Mouse (Mus musculus) v-Abl transformed pro-B cells (cell line): ENCODE measurements around the gene Rps15.

ENCODE experiments used
- in situ Hi-C, 2 experiments: fragments of 400-800 bp; cut with MboI; formaldehyde crosslinking; loops; one replicate each; pipeline ENCODE4 v1.15.1; 2025; ENCODE audit not compliant: unreplicated experiment in 2 of 2

Gene Rps15

GRCm38 (mm10) chr10:80259861-80260641 is 32.2 kb upstream of the Rps15 start:
- in situ Hi-C loops, result loop anchor here in 1 of 2 experiments (25.0 kb wide), 1 partner anchor 298 kb away; the partner anchor contains the start of genes Grin3b and Wdr18

GRCm38 (mm10) chr10:80260642-80261584 is 31.3 kb upstream of the Rps15 start, which contains the start of the genes Gamt and Dazap1:
Gene Gamt, minus strand, starts transcription at chr10:80261012.
Gene Dazap1, plus strand, starts transcription at chr10:80261486.
- in situ Hi-C loops, result loop anchor here in 1 of 2 experiments (25.0 kb wide), 1 partner anchor 299 kb away; the partner anchor contains the start of genes Grin3b and Wdr18

GRCm38 (mm10) chr10:80261585-80261968 is 30.7 kb upstream of the Rps15 start:
- in situ Hi-C loops, result loop anchor here in 1 of 2 experiments (25.0 kb wide), 1 partner anchor 299 kb away; the partner anchor contains the start of genes Grin3b and Wdr18

DNA sequence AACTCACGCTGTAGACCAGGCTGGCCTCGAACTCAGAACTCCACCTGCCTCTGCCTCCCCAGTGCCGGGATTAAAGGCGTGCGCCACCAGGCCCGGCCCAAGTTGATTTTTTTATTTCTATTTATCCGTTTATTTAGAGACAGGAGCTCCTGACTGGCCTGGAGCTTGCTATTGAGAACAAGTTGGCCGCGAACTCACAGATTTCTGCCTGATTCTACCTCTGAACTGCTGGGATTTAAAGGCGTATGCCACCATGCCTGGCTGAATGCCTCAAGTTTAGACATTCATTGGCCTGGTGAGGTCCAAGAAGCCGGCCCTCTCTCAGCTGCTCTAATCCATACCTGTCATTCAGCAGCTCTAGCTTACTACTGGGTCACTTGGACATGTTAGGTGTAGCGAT is 30.1 kb upstream of the Rps15 start:
- in situ Hi-C loops, result loop anchor here in 1 of 2 experiments (25.0 kb wide), 1 partner anchor 300 kb away; the partner anchor contains the start of genes Grin3b and Wdr18

DNA sequence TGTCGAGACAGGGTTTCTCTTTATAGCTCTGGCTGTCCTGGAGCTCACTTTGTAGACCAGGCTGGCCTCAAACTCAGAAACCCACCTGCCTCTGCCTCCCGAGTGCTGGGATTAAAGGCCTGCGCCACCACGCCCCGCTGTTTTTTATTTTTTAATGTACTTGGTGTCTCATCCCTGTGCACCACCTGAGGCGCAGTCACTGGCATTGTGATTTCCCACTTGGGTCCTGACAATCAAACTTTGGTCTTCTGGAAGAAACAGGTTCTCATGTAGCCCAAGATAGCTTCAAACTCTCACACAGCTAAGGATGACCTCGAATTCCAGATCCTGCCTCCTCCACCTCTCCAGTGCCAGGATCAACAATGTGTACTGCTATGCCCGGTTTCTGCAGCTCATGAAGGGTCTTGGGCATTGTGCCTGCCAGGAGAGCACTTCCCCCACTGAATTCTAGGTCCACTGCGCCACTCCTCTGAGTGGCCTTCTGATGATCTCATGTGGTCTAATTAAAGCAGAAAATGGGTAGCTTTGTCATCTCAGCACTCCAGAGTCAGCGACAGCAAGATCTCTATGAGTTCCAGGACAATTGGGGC is 29.4 kb upstream of the Rps15 start:
- in situ Hi-C loops, result loop anchor here in 1 of 2 experiments (25.0 kb wide), 1 partner anchor 301 kb away; the partner anchor contains the start of genes Grin3b and Wdr18

DNA sequence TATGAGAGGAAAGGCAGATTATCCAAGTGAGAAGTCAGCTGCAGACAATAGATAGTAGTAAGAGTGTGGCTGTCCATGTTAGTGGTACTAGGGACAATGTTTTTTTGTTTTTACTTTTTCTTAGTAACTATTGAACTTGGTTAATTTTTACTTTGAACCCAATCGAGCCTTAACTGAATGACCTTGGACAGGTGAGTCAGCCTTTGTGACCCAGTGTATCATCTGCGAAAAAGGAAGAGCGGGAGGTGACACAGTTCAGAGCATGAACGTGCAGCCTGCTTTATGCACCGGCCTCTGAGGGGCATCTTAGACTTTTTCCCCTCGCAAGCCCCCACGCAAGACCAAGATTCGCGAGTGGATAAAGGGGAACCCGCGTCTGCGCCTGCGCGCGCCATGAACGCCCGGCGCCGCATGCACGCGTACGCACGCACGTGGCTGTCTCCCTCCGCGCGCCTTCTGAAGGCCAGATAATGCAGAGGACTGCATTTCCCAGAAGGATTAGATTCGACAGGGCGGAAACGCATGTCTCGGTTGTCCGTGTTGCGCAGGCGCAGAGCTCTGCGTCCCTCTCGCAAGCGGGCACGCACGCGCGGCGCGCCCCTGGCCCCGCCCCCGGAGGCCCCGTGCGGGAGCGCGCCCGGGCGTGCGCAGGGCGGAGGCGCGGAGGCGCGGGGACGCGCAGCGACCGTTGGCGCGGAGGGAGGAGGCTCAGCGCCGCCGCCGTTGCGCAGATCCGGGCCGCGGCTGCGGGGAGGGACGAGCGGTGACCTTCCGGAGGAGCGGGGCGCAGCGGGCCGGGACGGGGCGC is 27.7 kb upstream of the Rps15 start:
- in situ Hi-C loops, result loop anchor here in 1 of 2 experiments (5.0 to 25.0 kb wide), 2 partner anchors 58 to 302 kb away; partner anchors contain the start of genes 2310011J03Rik, Grin3b and Wdr18

DNA sequence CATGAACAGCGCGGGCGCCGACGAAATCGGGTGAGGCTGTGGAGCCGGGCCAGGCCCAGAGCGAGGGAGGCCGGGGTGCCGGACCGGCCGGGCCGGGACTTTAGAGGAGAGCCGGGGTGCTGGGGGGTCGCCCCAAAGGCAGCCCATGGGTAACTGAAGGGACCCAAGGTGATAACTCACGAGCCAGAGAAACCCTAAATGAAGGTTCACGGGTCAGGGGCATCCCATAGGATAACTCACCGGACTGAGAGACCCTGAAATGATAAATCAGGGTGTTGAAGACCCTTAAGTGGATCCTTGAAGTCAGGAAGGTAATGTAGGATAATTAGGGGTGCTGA is 27.1 kb upstream of the Rps15 start:
- in situ Hi-C loops, result loop anchor here in 1 of 2 experiments (5.0 to 25.0 kb wide), 2 partner anchors 57 to 303 kb away; partner anchors contain the start of genes 2310011J03Rik, Grin3b and Wdr18

DNA sequence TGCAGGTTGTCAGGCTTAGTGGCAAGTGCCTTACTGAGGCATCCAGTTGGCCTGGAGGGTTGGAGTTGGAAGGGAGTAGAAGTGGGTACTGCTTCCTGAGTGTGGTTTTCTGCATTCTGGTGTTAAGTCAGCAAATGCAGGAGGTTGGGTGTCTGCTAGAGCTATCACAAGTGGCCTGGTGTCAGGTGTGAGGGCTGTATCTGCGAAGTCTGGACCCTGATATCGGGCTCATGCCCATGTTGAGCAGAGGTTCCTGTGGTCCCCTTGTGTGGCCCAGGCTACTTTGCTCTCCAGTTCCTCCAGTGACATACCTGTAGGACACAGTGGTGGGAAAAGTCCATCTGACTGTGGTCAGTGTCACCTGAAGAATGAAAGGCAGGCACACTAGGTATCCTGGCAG is 22.2 kb upstream of the Rps15 start:
- in situ Hi-C loops, result loop anchor here in 1 of 2 experiments (25.0 kb wide), 1 partner anchor 308 kb away; the partner anchor contains the start of genes Grin3b and Wdr18

GRCm38 (mm10) chr10:80270734-80271181 is 21.5 kb upstream of the Rps15 start:
- in situ Hi-C loops, result loop anchor here in 1 of 2 experiments (25.0 kb wide), 1 partner anchor 308 kb away; the partner anchor contains the start of genes Grin3b and Wdr18

- in situ Hi-C loops, result loop anchor here in 1 of 2 experiments (25.0 kb wide), 1 partner anchor 309 kb away; the partner anchor contains the start of genes Grin3b and Wdr18
Observed at GRCm38 (mm10) chr10:80271186-80271843, 20.9 kb upstream of the Rps15 start.

- in situ Hi-C loops, result loop anchor here in 1 of 2 experiments (25.0 kb wide), 1 partner anchor 310 kb away; the partner anchor contains the start of genes Grin3b and Wdr18
Observed at GRCm38 (mm10) chr10:80271870-80272585, 20.2 kb upstream of the Rps15 start.

DNA sequence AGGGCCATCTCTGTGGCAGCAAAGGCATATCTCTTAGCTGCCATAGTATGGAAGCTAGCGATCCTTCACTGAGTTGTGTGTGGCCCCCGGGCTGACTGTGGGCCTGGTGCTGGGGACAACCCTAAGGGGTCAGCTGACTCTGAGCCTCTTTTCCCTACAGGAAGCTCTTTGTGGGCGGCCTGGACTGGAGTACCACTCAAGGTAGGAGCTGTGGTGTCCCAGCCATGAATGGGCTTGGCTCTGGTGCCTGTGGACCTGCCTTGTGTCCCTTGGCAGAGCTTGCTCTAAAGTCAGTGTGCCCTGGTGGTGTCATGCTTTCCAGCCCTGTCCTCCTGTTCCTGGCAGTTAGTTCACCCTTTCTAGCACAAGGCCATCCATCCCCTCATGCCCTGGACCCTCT is 18.4 kb upstream of the Rps15 start:
- in situ Hi-C loops, result loop anchor here in 1 of 2 experiments (25.0 kb wide), 1 partner anchor 312 kb away; the partner anchor contains the start of genes Grin3b and Wdr18

DNA sequence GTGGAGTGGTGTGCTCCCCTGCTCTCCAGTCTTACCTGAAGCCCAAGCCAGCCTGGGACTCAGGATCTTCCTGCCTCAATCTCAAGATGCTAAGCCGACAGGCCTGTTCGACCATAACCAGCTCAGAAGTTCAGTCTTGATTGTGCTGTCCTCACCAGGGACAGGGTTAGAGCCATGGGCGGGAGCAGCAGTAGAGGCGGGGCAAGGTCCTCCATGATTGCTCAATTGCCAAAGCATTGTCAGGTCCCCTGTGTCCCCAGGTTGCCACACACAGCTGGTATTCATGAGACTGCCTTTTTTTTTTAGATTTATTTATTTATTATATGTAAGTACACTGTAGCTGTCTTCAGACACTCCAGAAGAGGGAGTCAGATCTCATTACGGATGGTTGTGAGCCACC is 16.0 kb upstream of the Rps15 start:
- in situ Hi-C loops, result no loop called here

DNA sequence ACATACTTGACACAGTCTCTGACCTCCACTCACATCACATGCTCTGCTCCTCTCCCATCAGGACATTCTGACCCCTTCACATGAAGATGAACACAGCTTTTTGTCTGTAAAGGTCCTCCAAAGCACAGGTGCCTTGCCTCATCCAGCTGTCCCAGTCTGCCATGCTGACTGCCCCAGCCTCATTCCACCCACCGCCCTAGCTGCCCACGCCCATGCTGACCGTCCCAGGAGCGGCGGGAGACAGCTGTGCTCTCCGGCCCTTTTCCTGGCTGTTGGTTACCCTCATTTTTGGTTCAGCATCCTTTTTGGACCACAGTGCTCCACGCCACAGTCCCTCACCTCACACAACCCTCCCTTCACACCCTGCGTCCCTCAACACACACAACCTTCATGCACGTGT is 13.9 kb upstream of the Rps15 start:
- in situ Hi-C loops, result no loop called here

GRCm38 (mm10) chr10:80279273-80279672 is 13.0 kb upstream of the Rps15 start:
- in situ Hi-C loops, result no loop called here

GRCm38 (mm10) chr10:80281304-80281703 is 10.9 kb upstream of the Rps15 start:
- in situ Hi-C loops, result no loop called here

GRCm38 (mm10) chr10:80281921-80282371 is 10.3 kb upstream of the Rps15 start:
- in situ Hi-C loops, result no loop called here
